Mouse (Mus musculus) mature B cell (primary cell): ENCODE measurements around the gene Bmpr1b.

Experiments
- in situ Hi-C: fragments of 300-500 bp; cut with MboI; formaldehyde crosslinking; loops from 2 replicates; pipeline ENCODE4 v1.14.3; 2019

The Bmpr1b gene

GRCm38 (mm10) chr3:141905903-141906623 is 263.2 kb downstream of the Bmpr1b start:
- in situ Hi-C loops = no loop called here

GRCm38 (mm10) chr3:141900361-141900760 is 268.9 kb downstream of the Bmpr1b start:
- in situ Hi-C loops = no loop called here

- in situ Hi-C loops = no loop called here
These were observed 269.7 kb downstream of the Bmpr1b start for GRCm38 (mm10) chr3:141899521-141899920.

GRCm38 (mm10) chr3:141897698-141898097 is 271.5 kb downstream of the Bmpr1b start:
- in situ Hi-C loops = no loop called here

GRCm38 (mm10) chr3:141896870-141897554 is 272.2 kb downstream of the Bmpr1b start:
- in situ Hi-C loops = no loop called here

- in situ Hi-C loops = no loop called here
These were observed 274.1 kb downstream of the Bmpr1b start for GRCm38 (mm10) chr3:141895096-141895495.

GRCm38 (mm10) chr3:141890668-141891067 is 278.6 kb downstream of the Bmpr1b start:
- in situ Hi-C loops = no loop called here

GRCm38 (mm10) chr3:141887476-141888274 is 281.6 kb downstream of the Bmpr1b start:
- in situ Hi-C loops = no loop called here

- in situ Hi-C loops = no loop called here
These were observed 285.0 kb downstream of the Bmpr1b start for GRCm38 (mm10) chr3:141884190-141884589.

GRCm38 (mm10) chr3:141882496-141882895 is 286.7 kb downstream of the Bmpr1b start:
- in situ Hi-C loops = no loop called here

- in situ Hi-C loops = no loop called here
These were observed 296.7 kb downstream of the Bmpr1b start for GRCm38 (mm10) chr3:141872337-141873042.

- in situ Hi-C loops = no loop called here
These were observed 297.4 kb downstream of the Bmpr1b start for GRCm38 (mm10) chr3:141871805-141872204.

GRCm38 (mm10) chr3:141862816-141863461 is 306.3 kb downstream of the Bmpr1b start:
- in situ Hi-C loops = no loop called here

- in situ Hi-C loops = no loop called here
These were observed 312.1 kb downstream of the Bmpr1b start for GRCm38 (mm10) chr3:141857123-141857522.

GRCm38 (mm10) chr3:141854339-141854738 is 314.9 kb downstream of the Bmpr1b start:
- in situ Hi-C loops = no loop called here

- in situ Hi-C loops = no loop called here
These were observed 319.1 kb downstream of the Bmpr1b start for GRCm38 (mm10) chr3:141850141-141850540.

- in situ Hi-C loops = no loop called here
These were observed 320.0 kb downstream of the Bmpr1b start for GRCm38 (mm10) chr3:141849206-141849605.

GRCm38 (mm10) chr3:141838864-141839263 is 330.4 kb downstream of the Bmpr1b start:
- in situ Hi-C loops = no loop called here

- in situ Hi-C loops = no loop called here
These were observed 338.1 kb downstream of the Bmpr1b start for GRCm38 (mm10) chr3:141831135-141831534.

GRCm38 (mm10) chr3:141828301-141828700 is 340.9 kb downstream of the Bmpr1b start:
- in situ Hi-C loops = no loop called here

- in situ Hi-C loops = no loop called here
These were observed 349.8 kb downstream of the Bmpr1b start for GRCm38 (mm10) chr3:141819331-141819941.
